Mouse (Mus musculus): ENCODE measurements at regions not wholly inside any gene's neighbourhood (a gene's known extent, or its start where the extent isn't known, plus 50 kb on each side); places are given as distances from the start of the nearest gene placed in this dataset.

GRCm38 (mm10) chr5:74865446-74865845 lies 162.7 kb upstream of the Lnx1 start:
- Histone ChIP-seq H3K9ac (ENCODE audit: low read length) (no peak overlapping the region), H3K27me3 (ENCODE audit: control insufficient read depth, insufficient read depth, low read length) (no peaks in the 10 kb centered on the region), H3K4me2 (ENCODE audit: low read depth, severe bottlenecking) (no peak overlapping the region), H3K4me3 (ENCODE audit: low read depth, low read length) (no peak overlapping the region), H3K4me1 (ENCODE audit: control insufficient read depth, insufficient read depth, low read length) (no peaks in the 10 kb centered on the region), H3K9me3 (ENCODE audit: control insufficient read depth, low read length) (no peaks in the 10 kb centered on the region), H3K27ac (replicated peaks; ENCODE audit: low read depth, low read length) (no peak overlapping the region), H3K36me3 (ENCODE audit: control insufficient read depth, insufficient read depth, low read length) (no peaks in the 10 kb centered on the region)
- ATAC-seq (ENCODE audit: insufficient number of reproducible peaks, low FRiP score, low TSS enrichment, low read depth) (no peak), DNase-seq (ENCODE audit: low spot score) (no peak)
- 91% methylated on average over 9 of the region's 9 CpGs for WGBS

GRCm38 (mm10) chr5:74864540-74865157 lies 161.9 kb upstream of the Lnx1 start:
- no peaks in the 10 kb centered on the region for H3K36me3 ChIP-seq (ENCODE audit: control insufficient read depth, insufficient read depth, low read length)
- 80% methylated on average over 6 of the region's 6 CpGs for WGBS
- H3K9ac ChIP-seq (ENCODE audit: low read length): no peak overlapping the region
- H3K27me3 ChIP-seq (ENCODE audit: control insufficient read depth, insufficient read depth, low read length): no peaks in the 10 kb centered on the region
- DNase-seq (ENCODE audit: low spot score): no peak
- H3K27ac ChIP-seq (replicated peaks; ENCODE audit: low read depth, low read length): no peak overlapping the region
- no peak for ATAC-seq (ENCODE audit: insufficient number of reproducible peaks, low FRiP score, low TSS enrichment, low read depth)
- no peaks in the 10 kb centered on the region for H3K4me1 ChIP-seq (ENCODE audit: control insufficient read depth, insufficient read depth, low read length)
- H3K4me3 ChIP-seq (ENCODE audit: low read depth, low read length): no peak overlapping the region
- no peaks in the 10 kb centered on the region for H3K9me3 ChIP-seq (ENCODE audit: control insufficient read depth, low read length)
- H3K4me2 ChIP-seq (ENCODE audit: low read depth, severe bottlenecking): no peak overlapping the region

GRCm38 (mm10) chr5:74861297-74861696 lies 158.6 kb upstream of the Lnx1 start:
- no peaks in the 10 kb centered on the region for H3K36me3 ChIP-seq (ENCODE audit: control insufficient read depth, insufficient read depth, low read length)
- H3K9me3 ChIP-seq (ENCODE audit: control insufficient read depth, low read length): no peaks in the 10 kb centered on the region
- 52% methylated on average over 2 of the region's 2 CpGs for WGBS
- H3K9ac ChIP-seq (ENCODE audit: low read length): no peak overlapping the region
- ATAC-seq (ENCODE audit: insufficient number of reproducible peaks, low FRiP score, low TSS enrichment, low read depth) (no peak), DNase-seq (ENCODE audit: low spot score) (no peak)
- no peaks in the 10 kb centered on the region for H3K4me1 ChIP-seq (ENCODE audit: control insufficient read depth, insufficient read depth, low read length)
- no peaks in the 10 kb centered on the region for H3K27me3 ChIP-seq (ENCODE audit: control insufficient read depth, insufficient read depth, low read length)
- no peak overlapping the region for H3K4me3 ChIP-seq (ENCODE audit: low read depth, low read length)
- no peak overlapping the region for H3K4me2 ChIP-seq (ENCODE audit: low read depth, severe bottlenecking)
- no peak overlapping the region for H3K27ac ChIP-seq (replicated peaks; ENCODE audit: low read depth, low read length)

- 71% methylated on average over 5 of the region's 5 CpGs for WGBS
- Histone ChIP-seq H3K27me3 (ENCODE audit: control insufficient read depth, insufficient read depth, low read length) (no peaks in the 10 kb centered on the region), H3K4me2 (ENCODE audit: low read depth, severe bottlenecking) (no peak overlapping the region), H3K36me3 (ENCODE audit: control insufficient read depth, insufficient read depth, low read length) (no peaks in the 10 kb centered on the region), H3K9ac (ENCODE audit: low read length) (no peak overlapping the region), H3K9me3 (ENCODE audit: control insufficient read depth, low read length) (no peaks in the 10 kb centered on the region), H3K4me1 (ENCODE audit: control insufficient read depth, insufficient read depth, low read length) (no peaks in the 10 kb centered on the region), H3K4me3 (ENCODE audit: low read depth, low read length) (no peak overlapping the region), H3K27ac (replicated peaks; ENCODE audit: low read depth, low read length) (no peak overlapping the region)
- no peak for DNase-seq (ENCODE audit: low spot score)
- ATAC-seq (ENCODE audit: insufficient number of reproducible peaks, low FRiP score, low TSS enrichment, low read depth): no peak
Observed at GRCm38 (mm10) chr5:74857861-74858260, 155.1 kb upstream of the Lnx1 start.

- no peak overlapping the region for H3K9ac ChIP-seq (ENCODE audit: low read length)
- H3K4me1 ChIP-seq (ENCODE audit: control insufficient read depth, insufficient read depth, low read length): no peaks in the 10 kb centered on the region
- no peak overlapping the region for H3K4me3 ChIP-seq (ENCODE audit: low read depth, low read length)
- H3K27ac ChIP-seq (replicated peaks; ENCODE audit: low read depth, low read length): no peak overlapping the region
- H3K9me3 ChIP-seq (ENCODE audit: control insufficient read depth, low read length): no peaks in the 10 kb centered on the region
- no peaks in the 10 kb centered on the region for H3K36me3 ChIP-seq (ENCODE audit: control insufficient read depth, insufficient read depth, low read length)
- DNase-seq (ENCODE audit: low spot score): no peak
- ATAC-seq (ENCODE audit: insufficient number of reproducible peaks, low FRiP score, low TSS enrichment, low read depth): no peak
- H3K4me2 ChIP-seq (ENCODE audit: low read depth, severe bottlenecking): no peak overlapping the region
- H3K27me3 ChIP-seq (ENCODE audit: control insufficient read depth, insufficient read depth, low read length): no peaks in the 10 kb centered on the region
- 89% methylated on average over 11 of the region's 11 CpGs for WGBS
Observed at GRCm38 (mm10) chr5:74857161-74857560, 154.4 kb upstream of the Lnx1 start.

GRCm38 (mm10) chr5:74847824-74848223 lies 145.1 kb upstream of the Lnx1 start:
- H3K9ac ChIP-seq (ENCODE audit: low read length): no peak overlapping the region
- H3K27ac ChIP-seq (replicated peaks; ENCODE audit: low read depth, low read length): no peak overlapping the region
- H3K4me2 ChIP-seq (ENCODE audit: low read depth, severe bottlenecking): no peak overlapping the region
- WGBS: 68% methylated on average over 6 of the region's 6 CpGs
- DNase-seq (ENCODE audit: low spot score) (no peak), ATAC-seq (ENCODE audit: insufficient number of reproducible peaks, low FRiP score, low TSS enrichment, low read depth) (no peak)
- H3K4me3 ChIP-seq (ENCODE audit: low read depth, low read length): no peak overlapping the region
- no peaks in the 10 kb centered on the region for H3K4me1 ChIP-seq (ENCODE audit: control insufficient read depth, insufficient read depth, low read length)
- H3K9me3 ChIP-seq (ENCODE audit: control insufficient read depth, low read length): no peaks in the 10 kb centered on the region
- H3K36me3 ChIP-seq (ENCODE audit: control insufficient read depth, insufficient read depth, low read length): no peaks in the 10 kb centered on the region
- H3K27me3 ChIP-seq (ENCODE audit: control insufficient read depth, insufficient read depth, low read length): no peaks in the 10 kb centered on the region

- Histone ChIP-seq H3K4me3 (ENCODE audit: low read depth, low read length) (no peak overlapping the region), H3K9me3 (ENCODE audit: control insufficient read depth, low read length) (no peaks in the 10 kb centered on the region), H3K9ac (ENCODE audit: low read length) (no peak overlapping the region), H3K4me2 (ENCODE audit: low read depth, severe bottlenecking) (no peak overlapping the region), H3K27ac (replicated peaks; ENCODE audit: low read depth, low read length) (no peak overlapping the region), H3K27me3 (ENCODE audit: control insufficient read depth, insufficient read depth, low read length) (no peaks in the 10 kb centered on the region), H3K4me1 (ENCODE audit: control insufficient read depth, insufficient read depth, low read length) (no peaks in the 10 kb centered on the region), H3K36me3 (ENCODE audit: control insufficient read depth, insufficient read depth, low read length) (no peaks in the 10 kb centered on the region)
- ATAC-seq (ENCODE audit: insufficient number of reproducible peaks, low FRiP score, low TSS enrichment, low read depth): no peak
- no peak for DNase-seq (ENCODE audit: low spot score)
- WGBS: 87% methylated on average over 5 of the region's 5 CpGs
Observed at GRCm38 (mm10) chr5:74846674-74847073, 144.0 kb upstream of the Lnx1 start.

GRCm38 (mm10) chr5:74834401-74834800 lies 131.7 kb upstream of the Lnx1 start:
- no peak overlapping the region for H3K4me3 ChIP-seq (ENCODE audit: low read depth, low read length)
- H3K9ac ChIP-seq (ENCODE audit: low read length): no peak overlapping the region
- no peak for DNase-seq (ENCODE audit: low spot score)
- 0 out of 2 replicates have a peak, but pooled peaks cover 2% of the 10 kb centered on the region for H3K27me3 ChIP-seq (ENCODE audit: control insufficient read depth, insufficient read depth, low read length)
- ATAC-seq (ENCODE audit: insufficient number of reproducible peaks, low FRiP score, low TSS enrichment, low read depth): no peak
- H3K4me2 ChIP-seq (ENCODE audit: low read depth, severe bottlenecking): no peak overlapping the region
- no peak overlapping the region for H3K27ac ChIP-seq (replicated peaks; ENCODE audit: low read depth, low read length)
- 0 out of 2 replicates have a peak, but pooled peaks cover 5% of the 10 kb centered on the region for H3K4me1 ChIP-seq (ENCODE audit: control insufficient read depth, insufficient read depth, low read length)
- 88% methylated on average over 2 of the region's 2 CpGs for WGBS
- no peaks in the 10 kb centered on the region for H3K36me3 ChIP-seq (ENCODE audit: control insufficient read depth, insufficient read depth, low read length)
- no peaks in the 10 kb centered on the region for H3K9me3 ChIP-seq (ENCODE audit: control insufficient read depth, low read length)

GRCm38 (mm10) chr5:74833887-74834286 lies 131.2 kb upstream of the Lnx1 start:
- DNase-seq (ENCODE audit: low spot score) (no peak), ATAC-seq (ENCODE audit: insufficient number of reproducible peaks, low FRiP score, low TSS enrichment, low read depth) (no peak)
- 91% methylated on average over 4 of the region's 4 CpGs for WGBS
- 0 out of 2 replicates have a peak, but pooled peaks cover 2% of the 10 kb centered on the region for H3K27me3 ChIP-seq (ENCODE audit: control insufficient read depth, insufficient read depth, low read length)
- no peaks in the 10 kb centered on the region for H3K36me3 ChIP-seq (ENCODE audit: control insufficient read depth, insufficient read depth, low read length)
- H3K4me1 ChIP-seq (ENCODE audit: control insufficient read depth, insufficient read depth, low read length): peaks cover 7% of the 10 kb centered on the region; the same call in 1 of the 2 replicates
- no peaks in the 10 kb centered on the region for H3K9me3 ChIP-seq (ENCODE audit: control insufficient read depth, low read length)
- H3K9ac ChIP-seq (ENCODE audit: low read length): no peak overlapping the region
- H3K4me3 ChIP-seq (ENCODE audit: low read depth, low read length): no peak overlapping the region
- no peak overlapping the region for H3K4me2 ChIP-seq (ENCODE audit: low read depth, severe bottlenecking)
- H3K27ac ChIP-seq (replicated peaks; ENCODE audit: low read depth, low read length): no peak overlapping the region

Data from limb, embryonic 11.5 days (tissue).